Mouse (Mus musculus): Measurements from ENCODE around the gene Faap100.

Gene Faap100

DNA sequence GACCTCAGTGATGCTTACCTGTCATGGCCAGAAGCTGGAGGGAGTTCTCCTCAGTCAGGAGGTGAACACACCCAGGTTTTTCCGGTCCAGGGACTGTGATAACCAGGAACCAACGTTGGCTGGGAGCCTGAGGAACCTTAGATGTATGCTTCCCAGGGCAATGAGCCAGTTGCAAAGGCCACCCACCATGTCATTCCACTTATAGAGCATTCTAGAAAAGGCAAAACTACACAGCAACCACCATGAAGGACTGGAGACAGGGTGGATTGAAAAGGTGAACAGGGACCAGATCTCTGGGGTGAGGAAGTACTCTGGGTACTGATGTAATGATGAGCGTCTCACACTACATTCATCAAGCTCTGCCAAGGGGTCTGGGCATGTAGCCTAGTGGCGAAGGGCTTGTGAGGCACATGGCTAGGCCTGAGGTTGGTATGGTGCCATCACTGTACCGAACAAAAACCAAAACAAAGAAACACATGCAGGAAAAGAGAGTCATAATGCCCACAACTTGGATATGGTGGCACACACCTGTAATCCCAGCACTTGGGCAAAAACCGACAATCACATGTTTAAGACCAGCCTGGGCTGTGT is 43.0 kb downstream of the Faap100 start:
- in situ Hi-C loops (cut with MboI, MseI), result no loop called here

DNA sequence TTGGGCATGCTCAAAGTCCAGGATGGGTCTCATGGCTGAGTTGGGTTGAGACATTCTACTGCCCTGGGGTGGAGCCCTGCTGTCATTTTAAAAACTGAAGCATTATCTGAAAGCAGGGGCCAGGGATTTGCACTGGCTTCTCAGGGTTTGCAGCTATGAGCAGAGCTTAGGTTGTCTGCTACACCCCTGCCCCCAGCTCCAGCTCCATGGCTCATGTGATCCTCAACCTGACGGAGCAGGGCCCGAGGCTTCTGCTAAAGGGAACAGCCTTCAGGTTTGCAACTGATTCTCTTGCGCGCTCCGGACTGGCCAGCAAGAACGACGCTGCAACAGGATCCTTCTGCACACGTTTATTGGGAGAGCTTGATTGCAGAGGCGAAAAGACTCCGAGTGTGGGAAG is 58.4 kb downstream of the Faap100 start:
- in situ Hi-C loops (cut with MboI, MseI), result no loop called here

DNA sequence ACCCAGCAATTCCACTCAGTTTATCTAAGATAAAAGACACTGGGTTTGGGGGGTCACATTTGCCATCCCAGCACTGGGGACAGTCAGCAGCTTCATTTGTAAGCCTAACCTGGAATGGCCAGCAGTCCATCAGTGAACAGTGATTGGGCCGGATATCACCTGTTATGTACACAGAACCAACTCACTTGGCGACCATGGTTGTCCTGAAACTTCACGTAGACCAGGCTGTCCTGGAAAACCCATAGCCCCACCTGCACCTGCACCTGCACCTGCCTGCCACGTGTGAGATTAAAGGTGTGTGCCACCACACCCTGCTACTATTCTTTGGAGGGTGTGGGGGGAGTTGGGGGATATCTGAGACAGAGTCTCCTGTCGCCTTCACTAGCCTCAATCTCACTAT is 59.3 kb downstream of the Faap100 start:
- in situ Hi-C loops (cut with MboI, MseI), result no loop called here
